Mouse (Mus musculus) right cerebral cortex, postnatal 10 days (tissue): ENCODE measurements at regions not wholly inside any gene's neighbourhood (a gene's known extent, or its start where the extent isn't known, plus 50 kb on each side); places are given as distances from the start of the nearest gene placed in this dataset.

Experiments used
- DNase-seq, 2 experiments: peaks; one replicate each; pipeline ENCODE4 v3.0.0; 2021; ENCODE audit warnings: low spot score in 2 of 2

DNA sequence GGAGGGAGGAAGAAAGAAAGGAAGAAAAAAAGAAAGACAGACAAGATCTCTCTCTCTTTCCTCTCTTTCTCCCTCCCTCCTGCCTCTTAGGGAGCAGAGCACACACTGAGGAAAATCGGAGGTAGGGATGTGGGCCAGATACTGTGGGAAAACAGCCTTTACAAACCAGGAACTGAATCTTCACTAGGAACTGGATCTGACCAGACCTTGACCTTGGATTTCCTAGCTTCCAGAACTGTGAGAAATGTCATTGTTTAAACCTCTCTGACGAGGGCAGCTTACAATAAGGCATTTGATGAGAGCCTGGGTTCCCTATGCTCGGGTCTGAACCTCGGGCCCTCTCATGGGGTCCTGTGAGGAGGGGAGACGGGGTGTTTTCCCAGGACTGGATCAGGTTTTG lies 157.7 kb upstream of the 4930535I16Rik start:
- no peak for DNase-seq

DNA sequence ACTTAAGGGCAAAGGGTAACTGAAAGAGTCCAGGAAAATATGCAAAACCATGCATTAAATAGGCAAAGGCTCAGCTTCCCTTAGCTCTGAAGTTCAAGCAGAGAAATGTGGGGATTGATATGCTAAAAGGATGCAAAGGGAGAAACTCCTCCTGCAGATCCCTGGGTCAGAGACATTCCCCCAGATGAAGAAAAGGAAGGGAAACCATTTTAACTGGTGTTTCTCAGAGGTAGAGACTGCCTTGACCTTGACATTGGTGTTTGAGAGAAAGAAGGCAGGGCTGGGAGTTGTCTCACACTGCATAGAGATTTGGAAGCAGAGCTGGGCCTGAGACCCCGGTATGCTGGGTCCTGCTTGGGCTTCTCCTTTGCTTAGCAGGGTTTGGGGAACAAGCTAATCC lies 155.8 kb upstream of the 4930535I16Rik start:
- DNase-seq, result no peak

DNA sequence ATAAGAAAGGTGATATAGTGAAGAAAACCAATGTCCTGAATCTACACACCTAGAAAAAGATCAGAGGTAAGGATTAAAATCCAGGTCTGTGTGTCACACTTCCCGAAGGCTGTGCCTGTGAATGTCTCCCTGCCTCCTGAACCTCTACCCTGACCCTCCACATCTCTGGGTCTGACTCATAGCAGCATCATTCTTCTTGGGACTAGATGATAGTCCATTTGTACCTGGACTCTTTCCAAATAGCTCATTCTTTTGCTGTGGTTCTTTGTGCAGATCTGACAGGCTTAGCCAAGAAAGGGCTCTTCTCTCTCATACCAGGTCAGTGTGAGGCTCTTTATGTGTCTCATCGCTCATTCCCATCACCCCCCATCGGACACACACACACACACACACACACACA lies 146.8 kb upstream of the 4930535I16Rik start:
- no peak for DNase-seq

DNA sequence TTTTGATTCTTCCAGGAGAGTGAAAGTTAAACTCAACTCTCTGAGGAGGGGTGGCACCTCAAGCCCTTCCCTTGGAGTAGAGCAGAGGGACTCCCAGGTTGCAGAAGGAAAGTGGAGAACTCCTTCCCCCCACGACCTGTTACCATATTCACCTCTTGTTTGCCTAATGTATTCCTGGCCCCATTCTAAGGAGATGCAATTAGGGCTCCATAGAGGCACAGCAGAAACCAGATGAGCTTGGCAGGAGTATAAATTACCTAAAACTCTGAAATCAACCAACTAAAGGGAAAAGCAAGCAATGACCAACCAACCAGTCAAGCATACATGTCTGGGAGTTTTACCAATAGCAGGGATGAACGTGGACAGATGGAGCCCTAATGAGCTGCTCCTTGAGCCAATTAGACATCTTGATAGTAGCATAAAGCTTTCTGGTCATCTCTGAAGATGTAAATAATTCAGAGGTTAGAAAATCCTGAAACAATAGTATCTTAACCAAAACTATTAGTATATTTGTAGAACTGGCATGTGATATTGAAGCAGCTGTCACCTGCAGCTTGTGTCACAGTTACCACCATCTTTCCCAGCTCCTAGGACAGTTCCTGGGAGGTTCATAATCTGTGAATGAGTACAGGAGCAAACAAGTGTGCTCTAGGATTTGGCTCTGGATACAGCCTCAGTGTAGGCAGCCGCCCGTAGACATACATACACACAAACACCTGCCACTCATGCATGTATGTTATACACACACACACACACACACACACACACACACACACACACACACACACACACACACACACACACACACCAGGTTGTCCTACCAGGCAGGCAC lies 145.7 kb upstream of the 4930535I16Rik start:
- DNase-seq, result no peak

DNA sequence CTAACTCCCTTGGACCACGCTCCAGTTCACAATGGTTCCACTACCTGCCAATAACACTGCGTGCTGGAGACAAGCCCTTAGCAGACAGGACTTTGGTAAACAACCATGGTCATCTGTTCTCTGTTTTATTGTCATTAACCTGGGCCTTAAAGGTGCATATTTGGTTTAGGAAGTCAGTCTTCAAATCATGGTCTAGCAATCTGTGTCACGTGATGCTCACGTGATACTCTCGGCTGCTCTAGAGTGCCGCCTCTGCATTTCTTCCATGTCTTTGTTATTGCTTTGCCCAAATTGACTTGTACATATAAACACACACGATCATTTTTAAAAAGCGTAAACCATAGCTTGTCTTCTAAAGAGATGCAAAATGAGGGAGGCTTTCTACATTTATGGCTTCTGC lies 139.8 kb upstream of the 4930535I16Rik start:
- DNase-seq, result no peak

DNA sequence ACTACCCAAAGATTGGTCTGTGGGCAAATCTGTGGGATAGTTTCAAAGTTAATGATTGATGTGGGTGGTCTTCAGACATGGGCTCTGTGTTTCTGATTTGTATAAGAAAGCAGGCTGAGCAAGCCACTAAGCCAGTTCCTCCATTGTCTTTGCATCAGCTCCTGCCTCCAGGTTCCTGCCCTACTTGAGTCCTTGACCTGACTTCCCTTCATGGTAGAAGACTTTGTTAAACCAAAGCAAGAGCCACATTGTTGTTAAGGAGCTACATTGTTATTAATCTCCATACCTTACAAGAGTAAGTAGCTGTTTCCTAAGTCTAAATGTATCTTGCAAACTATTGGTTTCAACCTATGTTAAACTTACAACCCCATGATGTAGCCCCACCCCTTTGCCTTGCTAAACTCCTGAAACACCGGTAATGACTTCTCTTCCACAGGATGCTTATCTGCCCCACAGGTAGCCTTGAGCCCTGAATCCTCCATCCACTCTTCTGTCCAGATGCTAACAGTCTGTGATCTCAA lies 136.5 kb upstream of the 4930535I16Rik start:
- no peak for DNase-seq

DNA sequence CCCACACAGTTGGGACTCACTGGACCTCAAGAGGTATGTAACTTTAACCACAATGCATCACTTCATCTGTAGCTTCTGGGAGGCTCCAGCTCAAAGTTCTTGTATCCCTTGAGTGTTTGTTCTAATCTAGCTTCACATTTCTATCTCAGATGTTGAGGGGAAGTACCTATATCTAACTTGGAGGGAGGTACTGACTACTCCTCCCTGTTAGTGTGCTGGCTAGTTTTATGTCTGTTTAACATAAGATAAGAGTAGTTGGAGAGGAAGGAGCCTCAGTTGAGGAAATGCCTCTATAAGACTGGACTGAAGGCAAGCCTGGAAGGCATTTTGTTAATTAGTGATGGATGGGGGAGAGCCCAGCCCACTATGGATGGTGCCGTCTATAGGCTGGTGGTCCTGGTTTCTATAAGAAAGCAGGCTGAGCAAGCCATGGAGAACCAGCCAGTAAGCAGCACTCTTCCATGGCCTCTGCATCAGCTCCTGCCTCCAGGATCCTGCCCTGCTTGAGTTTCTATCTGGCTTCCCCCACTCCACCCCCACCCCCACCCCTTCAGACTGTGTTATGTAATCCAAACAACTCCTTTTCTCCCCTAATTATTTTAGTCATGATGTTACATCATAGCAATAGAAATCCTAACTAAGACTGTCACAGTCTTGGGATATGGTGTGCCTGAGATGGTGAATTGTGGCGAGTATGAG lies 135.7 kb upstream of the 4930535I16Rik start:
- DNase-seq, result no peak

DNA sequence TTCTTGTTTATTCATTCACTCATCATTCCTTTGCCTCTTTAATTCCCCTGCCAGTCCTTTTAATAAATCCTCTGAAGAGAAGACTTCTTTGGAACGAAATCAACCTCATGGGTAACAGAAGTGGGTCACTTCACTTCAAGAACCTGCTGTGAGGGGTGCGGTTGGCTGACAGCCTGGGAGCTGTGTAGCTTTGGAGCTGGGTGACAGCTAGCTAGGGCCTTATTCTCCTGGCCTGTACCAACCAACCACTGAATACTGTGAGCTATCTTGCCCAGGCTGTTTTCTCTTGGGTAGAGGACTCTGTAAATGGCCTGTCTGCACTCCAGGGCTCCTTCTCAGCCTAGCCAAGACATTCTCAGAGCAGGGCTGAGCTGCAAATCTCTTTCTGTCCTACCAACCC lies 134.6 kb upstream of the 4930535I16Rik start:
- peak; percentile 72 to 79 for DNase-seq

DNA sequence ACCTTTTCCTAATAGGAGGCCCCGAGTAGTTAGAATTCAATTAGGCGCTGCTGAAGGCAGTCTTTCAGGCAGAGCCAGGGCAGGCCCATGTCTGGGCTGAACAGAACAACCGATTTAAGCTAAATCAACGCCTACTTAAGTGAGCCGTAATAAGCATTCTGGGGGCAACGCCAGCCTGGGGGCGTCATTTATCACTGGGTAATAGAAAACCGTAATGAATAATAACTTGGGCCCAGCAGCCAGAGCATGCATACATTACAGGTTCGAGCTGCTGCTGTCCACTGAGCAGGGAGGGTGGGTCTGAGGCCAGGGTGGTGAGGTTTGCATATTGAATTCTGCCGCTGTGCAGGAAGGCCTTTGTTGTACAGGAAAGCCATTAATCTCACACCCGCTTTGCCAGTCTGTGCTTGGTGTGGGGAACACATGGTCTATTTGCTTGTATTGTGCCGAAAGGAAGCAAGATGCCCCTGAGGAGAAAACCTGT lies 130.6 kb upstream of the 4930535I16Rik start:
- peak; percentile 50 to 57 for DNase-seq

DNA sequence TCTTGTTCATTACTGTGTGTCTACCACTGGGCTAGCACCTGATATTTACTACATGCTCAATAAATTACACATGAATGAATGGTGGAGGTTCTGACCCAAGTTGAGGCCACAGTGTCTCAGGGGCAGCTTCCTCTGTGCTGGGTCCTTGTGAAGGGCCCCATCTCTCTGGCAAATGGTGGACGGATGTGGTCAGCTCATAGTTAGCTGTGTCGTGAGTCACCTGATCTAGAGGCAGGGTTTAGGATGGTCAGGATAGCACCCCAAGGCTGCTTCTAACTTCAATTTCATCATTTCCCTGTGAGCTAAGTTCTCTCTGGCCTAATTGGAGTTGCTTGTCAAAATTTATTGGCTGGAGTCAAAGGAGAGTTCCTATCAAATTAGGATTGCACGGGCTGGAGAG lies 130.1 kb upstream of the 4930535I16Rik start:
- no peak for DNase-seq

DNA sequence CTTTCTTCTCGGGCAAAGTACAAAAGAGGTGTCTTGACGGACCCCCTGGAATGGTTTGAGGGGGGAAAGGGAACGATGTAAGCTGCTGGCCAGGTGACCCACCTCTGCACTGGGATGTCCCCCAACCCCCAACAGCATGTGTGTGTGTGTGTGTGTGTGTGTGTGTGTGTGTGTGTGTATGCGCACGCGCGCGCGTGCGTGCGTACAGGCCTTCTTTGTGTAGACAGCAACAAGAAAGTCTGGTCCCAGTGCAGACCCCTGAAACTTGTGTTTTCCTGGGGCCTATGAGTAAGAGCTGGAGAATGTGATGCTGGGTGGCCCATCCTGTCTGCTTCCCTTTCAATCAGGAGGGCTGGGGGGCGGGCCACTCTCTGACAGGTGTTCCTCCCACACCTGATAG lies 118.7 kb upstream of the 4930535I16Rik start:
- no peak for DNase-seq

DNA sequence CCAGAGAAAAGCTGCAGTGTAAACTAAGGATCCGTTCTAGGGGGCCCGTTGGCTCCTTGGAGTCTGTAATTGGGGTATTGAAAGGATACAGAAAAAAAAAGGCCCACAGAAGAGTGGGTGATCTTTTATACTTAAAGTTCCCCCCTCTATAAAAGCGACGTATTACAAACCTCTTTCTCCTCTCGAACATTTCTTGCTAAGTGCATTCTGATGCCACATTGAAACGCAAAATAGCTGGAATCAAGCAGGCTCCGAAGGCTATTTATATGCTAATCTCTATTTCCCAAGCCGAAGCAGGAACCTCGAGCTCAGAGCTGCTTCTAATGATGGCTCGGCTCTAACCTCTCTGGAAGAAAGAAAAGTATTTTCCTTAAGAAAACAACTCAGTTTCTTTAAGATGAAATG lies 117.8 kb upstream of the 4930535I16Rik start:
- peak in 1 of 2 experiments; percentile 40 for DNase-seq

DNA sequence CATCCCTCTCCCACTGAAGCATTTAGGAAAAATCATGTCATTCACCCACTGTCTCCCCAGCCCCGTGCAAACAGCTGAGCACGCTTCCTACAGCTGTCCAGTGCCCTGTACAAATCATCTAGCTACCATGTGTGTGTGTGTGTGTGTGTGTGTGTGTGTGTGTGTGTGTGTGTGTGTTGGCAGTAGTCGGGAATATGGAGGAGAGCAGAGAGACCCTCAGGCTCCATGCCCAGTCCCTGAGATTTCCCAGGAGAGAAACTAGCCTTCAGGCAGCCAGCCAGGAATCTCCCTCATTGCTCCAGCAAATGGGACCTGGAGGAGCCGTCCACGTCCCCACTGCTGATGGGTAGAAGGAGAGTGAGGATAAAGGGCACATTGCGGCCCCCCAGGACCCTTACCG lies 117.4 kb upstream of the 4930535I16Rik start:
- DNase-seq, result peak; percentile 86 to 88

DNA sequence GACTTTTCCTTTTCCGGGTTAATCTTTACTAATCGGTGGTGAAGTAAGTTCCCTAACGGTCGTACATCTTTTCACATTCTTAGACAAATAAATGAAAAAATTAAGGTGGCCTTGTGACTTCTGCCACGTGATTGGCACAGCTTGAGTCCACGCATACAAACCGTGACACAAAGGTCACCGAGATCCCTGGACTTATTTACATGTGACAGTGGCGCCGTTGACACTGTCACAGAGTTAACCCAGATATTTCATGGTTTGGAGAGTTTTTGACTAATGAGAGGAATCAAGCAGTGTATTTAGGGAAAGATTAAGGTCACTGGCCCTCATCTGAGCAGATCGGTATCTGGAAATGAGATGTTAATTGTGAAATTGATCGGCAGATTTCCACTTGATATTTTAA lies 110.2 kb upstream of the 4930535I16Rik start:
- no peak for DNase-seq

DNA sequence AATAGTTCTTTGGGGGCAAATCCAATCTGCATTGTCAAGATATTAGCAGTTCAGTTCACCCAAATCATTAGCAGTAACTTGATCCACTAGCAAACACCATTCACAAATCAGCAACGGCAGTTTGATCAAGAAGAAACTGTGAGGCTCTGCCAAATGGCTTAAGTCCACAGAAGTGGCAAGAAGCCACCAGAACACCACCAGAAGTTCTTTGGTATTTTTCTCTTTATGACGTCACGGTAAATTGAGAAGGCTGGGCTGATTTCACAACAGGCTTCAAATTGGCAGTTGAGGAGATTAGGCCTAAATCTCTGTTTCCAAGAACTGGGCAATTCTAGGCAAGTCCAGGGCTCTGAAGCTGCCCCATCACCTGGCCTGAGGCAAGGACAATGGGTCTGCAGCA lies 98.6 kb upstream of the 4930535I16Rik start:
- no peak for DNase-seq

DNA sequence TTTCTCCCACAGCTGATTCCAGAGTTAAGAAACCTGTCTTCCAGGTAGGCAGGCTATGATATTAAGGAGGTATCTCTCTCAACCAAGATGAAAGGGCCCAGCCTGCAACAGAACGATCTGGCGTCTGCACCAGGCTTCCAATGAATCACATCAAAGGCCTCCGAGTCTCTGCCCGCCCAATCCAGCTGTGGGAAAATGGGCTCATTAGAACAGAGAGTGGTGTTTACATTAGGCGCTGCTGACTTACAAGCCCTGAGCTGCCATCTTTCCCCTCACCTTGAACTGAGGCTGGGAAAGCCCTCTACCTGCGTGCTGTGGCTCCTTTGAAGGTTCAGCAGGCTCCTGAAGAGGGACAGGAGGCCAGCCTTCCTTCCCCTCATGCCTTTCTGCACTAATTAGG lies 97.5 kb upstream of the 4930535I16Rik start:
- DNase-seq, result no peak

DNA sequence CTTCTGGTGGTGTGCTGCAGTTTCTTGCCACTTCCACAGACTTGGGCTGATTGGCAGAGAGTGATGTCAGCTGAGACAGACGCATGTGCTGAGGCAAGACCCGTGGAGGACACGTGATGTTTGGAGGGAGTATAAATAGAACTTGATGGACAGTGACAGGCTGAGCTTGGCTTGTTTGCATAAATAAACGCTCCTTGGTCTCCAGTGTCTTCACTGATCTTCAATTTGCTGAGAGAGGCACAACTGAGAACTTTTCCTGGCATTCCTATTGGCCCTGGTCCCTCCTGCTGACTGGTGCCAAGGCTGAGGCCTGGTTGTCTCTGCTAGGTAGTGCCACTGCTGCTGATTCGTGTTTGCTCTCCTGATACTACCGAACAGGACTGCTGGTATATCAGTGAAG lies 94.6 kb upstream of the 4930535I16Rik start:
- DNase-seq, result no peak

DNA sequence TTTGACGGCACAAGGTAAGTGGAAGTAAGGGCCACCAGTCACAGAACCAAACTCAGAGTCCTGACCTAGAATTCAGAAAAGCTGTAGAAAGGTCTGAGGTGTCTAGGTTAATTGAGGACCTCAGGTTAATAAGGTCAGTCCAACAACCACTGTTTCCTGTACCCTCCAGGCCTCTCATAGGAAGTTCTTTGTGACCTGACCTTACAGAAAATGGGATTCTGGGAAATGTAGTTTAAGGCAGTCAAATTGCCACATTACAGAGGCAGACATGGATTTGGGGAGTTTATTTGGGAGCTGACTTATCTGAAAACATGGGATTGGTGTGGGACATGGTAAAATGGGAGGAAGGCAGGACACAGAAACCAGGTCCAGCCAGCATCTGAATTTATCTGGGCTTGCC lies 90.9 kb upstream of the 4930535I16Rik start:
- DNase-seq, result no peak

DNA sequence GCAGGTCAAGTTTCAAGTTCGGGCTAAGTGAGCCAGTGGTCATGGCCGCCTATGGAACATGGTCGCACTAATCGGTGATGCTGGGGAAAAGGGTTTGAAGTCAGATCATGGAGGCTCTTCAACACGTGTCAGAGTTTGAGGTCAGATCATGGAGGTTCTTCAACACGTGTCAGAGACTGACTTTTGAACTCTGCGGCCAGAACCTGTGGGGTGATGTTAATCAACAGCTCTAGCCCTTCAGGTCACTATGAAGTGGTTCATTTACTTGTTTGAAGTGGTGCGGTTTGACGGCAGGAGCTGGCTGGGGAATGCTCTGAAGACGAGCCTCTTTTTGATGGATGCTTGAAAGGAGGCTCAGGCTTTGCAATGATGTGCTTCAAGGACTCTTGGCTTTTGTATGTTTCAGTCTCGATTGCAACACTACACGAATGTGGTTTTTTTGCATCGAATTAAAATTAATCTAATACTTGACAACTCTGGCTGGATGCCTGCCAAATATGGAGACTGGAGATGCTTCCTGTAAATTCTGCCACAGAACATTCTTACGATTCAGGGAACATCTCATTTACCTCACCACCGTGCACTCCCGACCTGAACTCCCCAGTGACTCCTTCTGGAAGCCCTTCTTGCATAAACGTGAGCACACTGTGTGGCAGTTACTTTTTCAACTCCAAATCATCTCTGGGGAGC lies 87.9 kb upstream of the 4930535I16Rik start:
- DNase-seq, result peak in 1 of 2 experiments; percentile 31

DNA sequence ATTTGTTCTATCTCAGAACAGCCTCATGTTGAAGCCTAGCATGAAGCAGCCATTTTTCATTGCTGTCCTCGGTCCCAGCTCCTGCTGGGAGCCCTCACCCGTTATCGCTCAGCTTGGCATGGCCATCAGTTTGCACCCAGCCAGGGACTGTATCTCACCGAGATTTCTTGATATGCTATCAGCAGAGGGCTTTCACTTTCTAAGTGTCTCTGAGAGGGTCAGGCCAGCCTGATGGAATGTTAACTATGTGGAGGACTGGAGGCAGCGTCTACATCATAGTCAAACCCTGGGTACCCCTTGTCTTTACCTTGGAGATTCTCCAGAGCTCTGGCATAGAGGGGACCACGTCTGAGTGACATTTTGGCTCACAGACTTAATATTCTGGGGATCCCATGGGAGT lies 84.9 kb upstream of the 4930535I16Rik start:
- no peak for DNase-seq

DNA sequence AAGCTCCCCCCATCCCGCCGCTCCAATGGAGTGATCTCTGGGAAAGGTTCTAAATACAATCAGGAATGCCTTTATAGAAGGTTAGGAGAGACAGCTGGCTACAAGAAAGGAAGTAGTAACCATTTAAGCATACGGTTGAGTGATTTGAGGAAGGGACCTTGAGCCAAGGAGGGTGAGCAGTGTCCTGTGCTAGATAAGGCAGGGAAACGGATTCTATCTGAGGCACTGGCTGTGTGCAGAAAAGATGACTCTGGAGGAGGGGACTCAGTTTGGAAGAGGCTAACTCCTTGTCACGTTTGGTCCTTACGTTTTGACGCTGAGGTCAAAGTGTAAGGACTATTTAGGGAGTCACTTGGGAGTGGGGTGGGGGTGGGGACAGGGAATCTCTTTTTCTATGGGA lies 84.3 kb upstream of the 4930535I16Rik start:
- DNase-seq, result no peak

DNA sequence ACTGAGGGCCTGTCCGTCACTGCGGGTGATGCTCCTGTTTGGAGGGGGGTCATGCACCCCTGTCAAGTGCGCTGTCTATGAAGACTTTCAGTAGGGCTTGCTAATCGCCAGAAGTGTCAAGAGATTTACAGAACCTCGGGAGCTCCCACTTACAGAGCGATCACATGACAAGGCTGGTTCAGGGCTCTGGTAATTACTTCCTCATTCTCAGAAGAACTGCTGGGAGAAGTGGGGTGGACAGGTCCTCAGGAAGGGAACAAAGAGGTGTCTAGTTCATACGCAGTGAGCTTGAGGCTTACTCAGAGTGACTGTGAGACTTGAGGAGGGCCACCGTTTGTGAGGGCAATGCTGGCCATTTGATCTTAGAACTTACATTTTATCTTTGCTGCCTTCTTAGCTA lies 78.0 kb upstream of the 4930535I16Rik start:
- DNase-seq, result no peak
